Mouse (Mus musculus) gastrocnemius, postnatal 4 days (tissue): Measurements from ENCODE around the gene Tmem132d. TPM values are rescaled to one million over a fixed set of nuclear protein-coding genes. Genes with fewer than 3 reads are reported as not detected.

Experiments used
- DNase-seq, 2 experiments: peaks; one replicate each; pipeline ENCODE4 v3.0.0; 2021 to 2022; ENCODE audit warnings: low spot score in 2 of 2, mixed read lengths in 2 of 2
- total RNA-seq, 2 experiments: library from RNA; stranded (reverse); gene quantifications; 2 replicates each; pipeline ENCODE4 v1.2.3; 2021

The Tmem132d gene
- total RNA-seq, 2 experiments from 2014 or later: 0.12 to 0.18 TPM

- no peak for DNase-seq
Measured at GRCm38 (mm10) chr5:128412306-128412705, 20.6 kb downstream of the Tmem132d start.

- no peak for DNase-seq
Measured at GRCm38 (mm10) chr5:128407546-128407945, 25.3 kb downstream of the Tmem132d start.

GRCm38 (mm10) chr5:128405071-128405470, 27.8 kb downstream of the Tmem132d start:
- no peak for DNase-seq

- no peak for DNase-seq
Measured at GRCm38 (mm10) chr5:128404223-128404622, 28.7 kb downstream of the Tmem132d start.

GRCm38 (mm10) chr5:128392372-128392771, 40.5 kb downstream of the Tmem132d start:
- DNase-seq: no peak

- no peak for DNase-seq
Measured at GRCm38 (mm10) chr5:128389665-128390064, 43.2 kb downstream of the Tmem132d start.

GRCm38 (mm10) chr5:128388358-128389141, 44.3 kb downstream of the Tmem132d start:
- no peak for DNase-seq

GRCm38 (mm10) chr5:128369814-128370213, 63.1 kb downstream of the Tmem132d start:
- no peak for DNase-seq

- no peak for DNase-seq
Measured at GRCm38 (mm10) chr5:128369111-128369510, 63.8 kb downstream of the Tmem132d start.

- no peak for DNase-seq
Measured at GRCm38 (mm10) chr5:128365261-128365985, 67.5 kb downstream of the Tmem132d start.

- no peak for DNase-seq
Measured at GRCm38 (mm10) chr5:128360946-128361675, 71.8 kb downstream of the Tmem132d start.

- DNase-seq: no peak
Measured at GRCm38 (mm10) chr5:128348835-128349234, 84.0 kb downstream of the Tmem132d start.

- no peak for DNase-seq
Measured at GRCm38 (mm10) chr5:128336841-128337240, 96.0 kb downstream of the Tmem132d start.

- no peak for DNase-seq
Measured at GRCm38 (mm10) chr5:128332766-128333165, 100.1 kb downstream of the Tmem132d start.

GRCm38 (mm10) chr5:128330351-128330750, 102.5 kb downstream of the Tmem132d start:
- no peak for DNase-seq

GRCm38 (mm10) chr5:128302387-128302786, 130.5 kb downstream of the Tmem132d start:
- DNase-seq: no peak

GRCm38 (mm10) chr5:128291191-128291590, 141.7 kb downstream of the Tmem132d start:
- no peak for DNase-seq

GRCm38 (mm10) chr5:128273255-128273654, 159.6 kb downstream of the Tmem132d start:
- DNase-seq: no peak

GRCm38 (mm10) chr5:128267366-128267765, 165.5 kb downstream of the Tmem132d start:
- DNase-seq: no peak

- no peak for DNase-seq
Measured at GRCm38 (mm10) chr5:128244219-128244618, 188.7 kb downstream of the Tmem132d start.

GRCm38 (mm10) chr5:128236638-128237335, 196.1 kb downstream of the Tmem132d start:
- DNase-seq: no peak
